Comparison of ENCODE assay signal across 16 mouse cellular contexts in genomic region chr14:12099390-12100333, GRCm38 (mm10).
A peak's percentile ranks its signal among the peaks of the same experiment; 100 is the strongest.
DNase-seq lines count a peak whose midpoint lies in the region; ATAC-seq and TF ChIP-seq lines count a peak whose summit lies in the region.
"Had no signal": no experiment of that assay in that cellular context is flagged by ENCODE, and none has a peak within 500 bp of the region (broad histone marks: within the 10 kb centered on the region; RNA-seq: fewer than 3 reads in every experiment).

No protein-coding gene starts in this region.

- intact Hi-C loops in left cerebral cortex, adult 2 months (cut with DNase I): no loop called here
- intact Hi-C loops in left cerebral cortex, postnatal 14 days (cut with DNase I): no loop called here

- TF ChIP-seq POLR2A in embryonic fibroblast, embryonic 13.5 days (IDR thresholded peaks at IDR 0.05; ENCODE audit: low read depth, low read length): no peak

- no peak overlapping the region for H3K4me2 ChIP-seq in lung, postnatal 0 days (replicated peaks; ENCODE audit: low read depth, low read length)
- H3K4me2 ChIP-seq: neural tube, embryonic 12.5 days had no signal

- peaks cover 14% of the 10 kb centered on the region; the same call in 1 of the 2 replicates for H3K4me1 ChIP-seq in heart, embryonic 10.5 days
- H3K4me1 ChIP-seq in embryonic fibroblast, embryonic 13.5 days (ENCODE audit: control insufficient read depth, insufficient read depth, low read length): peaks cover 7% of the 10 kb centered on the region
- H3K4me1 ChIP-seq in lung, postnatal 0 days (ENCODE audit: insufficient read depth, low read depth, low read length): no peaks in the 10 kb centered on the region
- H3K4me1 ChIP-seq: neural tube, embryonic 12.5 days had no signal

- H3K27me3 ChIP-seq in heart, embryonic 10.5 days (ENCODE audit: insufficient read depth, poor library complexity, severe bottlenecking): no peaks in the 10 kb centered on the region
- H3K27me3 ChIP-seq in lung, postnatal 0 days (replicated peaks; ENCODE audit: insufficient read depth, low read length): no peaks in the 10 kb centered on the region
- H3K27me3 ChIP-seq: neural tube, embryonic 12.5 days had no signal

- 56% methylated on average over 12 of the region's 12 CpGs for WGBS in heart, embryonic 10.5 days
- 48% methylated on average over 12 of the region's 12 CpGs for WGBS in lung, postnatal 0 days

- H3K4me3 ChIP-seq in heart, embryonic 10.5 days: no peak overlapping the region
- H3K4me3 ChIP-seq in left cerebral cortex, adult 2 months: no peak overlapping the region
- H3K4me3 ChIP-seq in embryonic fibroblast, embryonic 13.5 days (ENCODE audit: insufficient read depth, low read length): no peak overlapping the region
- no peak overlapping the region for H3K4me3 ChIP-seq in lung, postnatal 0 days (ENCODE audit: low read depth, low read length)
- H3K4me3 ChIP-seq: neural tube, embryonic 12.5 days had no signal

- ATAC-seq in lung, postnatal 0 days: peak; percentile 83
- no peak for ATAC-seq in erythroblast, adult 5-6 weeks (replicated peaks; ENCODE audit: low FRiP score, poor library complexity, severe bottlenecking)
- ATAC-seq: activated CD4-positive, CD25-positive, alpha-beta regulatory T cell, adult 4 months had no signal

- no peak overlapping the region for H3K9ac ChIP-seq in lung, postnatal 0 days (replicated peaks; ENCODE audit: low read depth)
- H3K9ac ChIP-seq: neural tube, embryonic 12.5 days had no signal

- TF ChIP-seq EP300 in lung, postnatal 0 days (IDR thresholded peaks at IDR 0.05): peak; percentile 97

- peak; percentile 94 for DNase-seq in heart, adult 11 months
- no peak for DNase-seq in heart, embryonic 10.5 days (ENCODE audit: low spot score)
- DNase-seq in left cerebral cortex, adult 2 months (ENCODE audit: extremely low spot score in 1 of 2, low spot score in 2 of 2): no peak
- DNase-seq in left cerebral cortex, postnatal 14 days (ENCODE audit: low spot score in 2 of 2): no peak
- DNase-seq in lung, postnatal 0 days (ENCODE audit: low spot score): peak; percentile 74
- DNase-seq in urinary bladder, adult 18-20 months (ENCODE audit: low spot score in 2 of 2): no peak
- DNase-seq: B cell, adult 2 months; cerebellum, postnatal 14 days; kidney, adult 18-20 months; liver; right cerebral cortex, adult 18-20 months had no signal

- no peaks in the 10 kb centered on the region for H3K9me3 ChIP-seq in heart, embryonic 10.5 days
- no peaks in the 10 kb centered on the region for H3K9me3 ChIP-seq in lung, postnatal 0 days (ENCODE audit: low read length)
- H3K9me3 ChIP-seq: neural tube, embryonic 12.5 days had no signal

- no peak for TF ChIP-seq CTCF in left cerebral cortex, adult 2 months (IDR thresholded peaks at IDR 0.05)
- no peak for TF ChIP-seq CTCF in embryonic fibroblast, embryonic 13.5 days (IDR thresholded peaks at IDR 0.05; ENCODE audit: borderline replicate concordance, insufficient read depth, low read length)
- TF ChIP-seq CTCF in lung, postnatal 0 days (IDR thresholded peaks at IDR 0.05): no peak

- H3K27ac ChIP-seq in heart, embryonic 10.5 days: no peak overlapping the region
- peak overlapping the region; percentile 59 for H3K27ac ChIP-seq in left cerebral cortex, adult 2 months
- peak overlapping the region; percentile 11; the same call in 1 of the 2 replicates for H3K27ac ChIP-seq in embryonic fibroblast, embryonic 13.5 days (ENCODE audit: insufficient read depth, low read length)
- H3K27ac ChIP-seq in lung, postnatal 0 days (ENCODE audit: low read length): peak overlapping the region; percentile 9; the same call in 1 of the 2 replicates
- H3K27ac ChIP-seq: neural tube, embryonic 12.5 days had no signal

- no peaks in the 10 kb centered on the region for H3K36me3 ChIP-seq in heart, embryonic 10.5 days
- H3K36me3 ChIP-seq in lung, postnatal 0 days (ENCODE audit: insufficient read depth, low read length): no peaks in the 10 kb centered on the region
- H3K36me3 ChIP-seq: G1E; neural tube, embryonic 12.5 days had no signal

Comparison
In these comparisons a context has a peak if more than half of its experiments do, and no peak if none do; other contexts are left out.
1. DNase-seq: peak in heart, adult 11 months (single experiment) and lung, postnatal 0 days (single experiment); none in heart, embryonic 10.5 days (single experiment), left cerebral cortex, adult 2 months (0 of 2), left cerebral cortex, postnatal 14 days (0 of 2) and urinary bladder, adult 18-20 months (0 of 2).